Mouse (Mus musculus) E14TG2a.4 (cell line): Measurements from ENCODE around the gene Eef1akmt4.

ENCODE experiments used
- CTCF ChIP-seq: conservative IDR thresholded peaks from 2 replicates; pipeline ENCODE4 v1.5.1; 2014; ENCODE audit warnings: low read length
- NANOG ChIP-seq: IDR thresholded peaks from 2 replicates; pipeline ENCODE4 v1.6.1; 2014; ENCODE audit warnings: borderline replicate concordance, low read length, mixed read lengths
- POU5F1 ChIP-seq: IDR thresholded peaks from 2 replicates; pipeline ENCODE4 v1.6.1; 2014; ENCODE audit warnings: low read length, borderline replicate concordance

DNA sequence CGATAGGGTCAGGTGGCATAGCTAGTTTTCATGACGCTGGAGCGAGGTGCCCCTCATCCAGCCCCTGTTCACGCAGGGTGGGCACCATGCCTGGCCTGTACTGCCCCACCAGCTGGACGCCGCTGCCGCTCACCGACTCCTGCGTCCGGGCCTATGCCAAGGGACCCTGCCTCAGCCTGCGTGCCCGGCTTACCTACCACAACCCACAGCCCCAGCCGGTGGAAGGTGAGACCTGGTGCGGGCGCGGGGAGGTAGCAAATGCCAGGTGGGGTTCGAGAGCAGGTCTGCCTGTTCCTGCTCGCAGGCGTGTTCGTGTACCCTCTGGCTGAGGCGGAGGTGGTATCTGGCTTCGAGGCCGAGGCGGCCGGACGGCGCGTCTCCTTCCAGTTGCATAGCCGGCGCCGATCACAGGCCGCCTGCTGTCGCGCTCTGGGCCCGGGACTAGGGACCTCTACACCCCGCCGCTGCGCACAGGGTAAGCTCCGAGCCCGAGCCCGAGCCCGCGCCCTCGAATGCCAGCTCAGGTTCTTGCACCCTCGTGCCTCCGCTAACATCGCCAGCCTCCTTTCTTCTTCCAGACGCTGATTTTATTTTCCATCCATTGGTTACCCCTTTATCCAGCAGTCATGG lies 20.2 kb upstream of the Eef1akmt4 start:
- no peak for TF ChIP-seq CTCF
- no peak for TF ChIP-seq POU5F1
- no peak for TF ChIP-seq NANOG
